Mouse (Mus musculus): ENCODE results near the gene Imp4.

Gene Imp4

DNA sequence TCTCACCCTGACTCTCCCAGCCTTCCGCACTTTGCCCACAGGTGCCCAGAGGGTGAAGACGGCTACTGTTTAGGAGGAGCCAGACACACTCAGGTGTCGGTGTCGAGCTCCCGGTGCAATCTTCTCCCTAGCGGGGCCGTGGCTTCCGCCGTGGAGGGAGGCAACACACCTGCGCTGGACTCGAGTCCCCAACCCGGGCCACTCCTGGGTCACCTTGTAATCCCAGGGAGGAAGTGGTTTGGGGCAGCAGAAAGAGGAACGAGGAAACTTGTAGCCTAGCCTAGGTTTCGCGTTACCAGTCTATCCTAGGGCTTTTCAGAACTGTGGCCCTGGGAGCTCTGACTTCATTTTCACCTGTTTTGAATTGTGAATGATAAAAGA lies 20.4 kb downstream of the Imp4 start:
- no peak for DNase-seq (ENCODE audit: extremely low spot score)

DNA sequence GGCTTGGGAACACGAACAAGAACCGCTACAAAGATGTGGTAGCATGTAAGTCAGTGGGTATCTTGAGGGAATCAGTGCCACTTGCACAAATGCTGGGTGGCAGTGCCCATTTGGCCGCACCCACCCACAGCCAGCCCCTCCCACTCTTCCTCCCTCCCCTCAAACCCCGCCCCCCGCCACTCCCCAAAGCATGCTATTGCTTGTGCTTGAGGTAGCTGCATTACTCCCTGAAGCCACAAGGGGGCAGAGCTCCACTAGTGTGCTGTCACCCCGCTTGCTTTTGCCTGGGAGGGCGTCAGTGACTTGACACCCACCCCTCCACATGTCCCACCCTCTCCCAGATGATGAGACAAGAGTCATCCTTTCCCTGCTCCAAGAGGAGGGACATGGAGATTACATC lies 23.1 kb downstream of the Imp4 start:
- peak; percentile 49 for DNase-seq (ENCODE audit: extremely low spot score)

DNA sequence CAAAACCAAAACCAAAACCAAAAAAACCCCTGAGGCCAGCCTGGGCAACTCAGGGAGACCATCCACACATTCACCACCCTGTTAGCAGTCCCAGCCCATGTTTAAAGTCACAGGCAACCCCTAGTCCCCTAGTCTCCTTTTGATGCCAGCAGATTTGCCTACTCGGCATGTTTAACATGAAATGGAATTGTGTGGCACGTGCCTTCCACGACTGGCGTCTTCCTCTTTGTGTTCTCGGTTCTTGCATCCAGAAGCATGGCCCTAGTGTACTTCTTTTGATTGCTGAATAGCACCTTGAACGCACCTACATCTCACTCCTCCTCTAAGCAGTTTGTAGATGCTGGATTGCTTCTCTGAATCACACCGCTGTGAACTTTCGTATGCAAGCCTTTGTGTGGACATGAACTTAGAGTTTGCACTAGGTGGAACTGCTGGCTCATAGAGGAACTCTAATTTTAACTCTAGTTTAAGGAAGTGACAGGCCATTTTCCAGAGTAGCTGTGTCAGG lies 24.7 kb downstream of the Imp4 start:
- no peak for DNase-seq (ENCODE audit: extremely low spot score)

DNA sequence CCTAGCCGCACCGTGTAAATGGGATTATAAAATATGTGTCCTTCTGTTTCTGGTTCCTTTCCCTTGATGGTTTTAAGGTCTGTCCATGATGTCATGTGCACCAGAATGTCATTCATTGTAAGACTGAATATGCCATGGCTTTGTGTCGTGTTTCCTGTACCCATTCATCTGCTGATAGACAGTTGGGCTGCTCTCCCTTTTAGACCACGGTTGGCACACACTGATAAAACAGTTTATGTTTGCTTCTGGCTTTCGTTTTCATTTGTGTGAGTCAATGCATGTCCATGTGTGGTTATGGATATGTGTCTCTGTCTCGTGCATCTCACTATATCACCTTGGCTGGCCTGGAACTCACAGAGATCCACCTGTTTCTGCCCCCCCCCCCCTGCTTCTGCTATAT lies 25.8 kb downstream of the Imp4 start:
- no peak for DNase-seq (ENCODE audit: extremely low spot score)

DNA sequence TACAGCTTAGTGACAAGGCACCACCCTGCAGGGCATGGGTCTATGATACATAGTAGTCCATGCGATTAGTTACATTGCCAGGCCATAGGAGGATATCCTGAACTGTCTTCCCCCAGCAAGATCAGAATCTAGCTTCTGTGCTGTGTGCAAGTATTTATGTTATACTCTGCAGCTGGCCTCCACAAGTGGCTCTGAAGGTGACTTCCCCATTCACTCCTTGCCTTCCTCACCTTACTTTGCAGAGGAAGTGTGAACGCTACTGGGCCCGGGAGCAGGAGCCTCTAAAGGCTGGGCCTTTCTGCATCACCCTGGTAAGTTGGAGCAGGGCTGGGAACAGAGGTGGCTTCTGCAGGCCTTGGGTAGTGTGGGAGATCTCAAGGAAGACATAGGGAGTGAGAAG lies 28.4 kb downstream of the Imp4 start:
- DNase-seq (ENCODE audit: extremely low spot score): no peak

DNA sequence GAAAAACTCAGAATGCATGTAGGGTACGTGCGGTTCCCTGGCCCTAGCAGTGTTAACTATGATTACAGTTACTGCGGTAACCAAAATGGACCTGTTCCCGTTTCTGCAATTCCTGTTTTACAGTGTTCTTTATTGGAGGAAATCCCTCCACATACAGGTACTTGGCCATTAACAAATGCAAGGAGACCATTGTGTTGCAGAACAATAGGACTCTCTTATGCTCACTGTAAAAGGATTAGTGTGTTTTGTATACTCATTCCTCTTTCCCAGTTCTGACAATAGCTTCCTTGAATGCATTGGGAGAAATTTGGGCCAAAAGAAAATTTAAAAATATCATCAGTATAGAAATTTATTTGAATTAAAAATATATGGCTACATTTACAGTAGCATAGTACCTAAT lies 28.8 kb downstream of the Imp4 start:
- DNase-seq (ENCODE audit: extremely low spot score): no peak

DNA sequence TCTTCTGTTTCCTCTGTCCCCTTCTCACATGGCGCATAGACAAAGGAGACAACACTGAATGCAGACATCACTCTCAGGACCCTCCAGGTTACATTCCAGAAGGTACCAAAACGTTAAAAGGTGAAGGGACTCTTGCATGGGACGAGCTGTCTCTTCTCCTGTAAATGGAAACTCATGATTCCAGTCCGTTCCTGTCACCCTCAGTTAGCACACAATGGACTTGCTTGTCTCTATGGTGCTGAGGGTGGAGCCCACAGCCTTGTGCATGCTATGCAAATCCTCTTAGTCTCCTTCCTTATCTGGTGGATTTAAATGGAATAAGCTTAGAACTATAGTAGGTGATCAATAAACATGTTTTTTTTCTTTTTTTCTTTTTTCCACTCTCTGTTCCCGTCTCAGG lies 30.1 kb downstream of the Imp4 start:
- no peak for DNase-seq (ENCODE audit: extremely low spot score)

DNA sequence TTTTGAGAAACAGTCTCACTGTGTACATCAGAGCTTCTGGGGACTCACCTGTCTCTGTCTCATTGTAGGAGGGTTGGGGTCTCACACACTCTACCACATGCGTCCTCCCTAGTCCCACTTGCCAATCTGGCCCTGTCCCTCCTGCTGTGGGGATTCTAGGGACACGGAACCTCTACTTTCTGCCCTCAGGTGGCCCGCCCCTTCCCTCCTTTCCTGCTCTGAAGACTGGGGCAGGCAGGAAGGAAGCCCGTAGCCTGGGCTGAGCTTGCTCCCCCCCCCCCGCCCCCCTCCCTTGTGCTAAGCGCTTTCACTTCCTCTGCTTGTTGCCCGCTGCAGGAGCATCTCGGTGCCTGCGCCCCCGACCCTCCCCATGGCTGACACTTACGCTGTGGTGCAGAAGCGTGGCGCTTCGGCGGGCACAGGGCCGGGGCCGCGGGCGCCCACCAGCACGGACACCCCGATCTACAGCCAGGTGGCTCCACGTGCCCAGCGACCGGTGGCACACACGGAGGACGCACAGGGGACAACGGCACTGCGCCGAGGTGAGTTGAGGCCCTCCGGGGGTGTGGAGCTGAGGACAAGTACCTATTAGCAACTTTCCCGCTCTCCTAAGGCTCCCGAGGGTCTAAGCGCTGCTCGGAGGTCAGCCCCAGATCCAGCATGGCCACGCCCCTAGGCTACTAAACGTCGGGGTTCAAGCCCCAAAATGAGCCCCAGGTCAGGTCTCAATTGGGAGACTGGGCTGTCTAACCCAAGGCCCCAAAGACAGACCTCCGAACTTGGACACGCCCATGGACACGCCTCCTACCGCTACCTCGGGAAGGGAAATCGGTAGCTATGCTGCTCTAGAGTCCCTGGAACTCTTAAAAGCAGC lies 33.0 kb downstream of the Imp4 start:
- peak; percentile 58 for DNase-seq (ENCODE audit: extremely low spot score)

DNA sequence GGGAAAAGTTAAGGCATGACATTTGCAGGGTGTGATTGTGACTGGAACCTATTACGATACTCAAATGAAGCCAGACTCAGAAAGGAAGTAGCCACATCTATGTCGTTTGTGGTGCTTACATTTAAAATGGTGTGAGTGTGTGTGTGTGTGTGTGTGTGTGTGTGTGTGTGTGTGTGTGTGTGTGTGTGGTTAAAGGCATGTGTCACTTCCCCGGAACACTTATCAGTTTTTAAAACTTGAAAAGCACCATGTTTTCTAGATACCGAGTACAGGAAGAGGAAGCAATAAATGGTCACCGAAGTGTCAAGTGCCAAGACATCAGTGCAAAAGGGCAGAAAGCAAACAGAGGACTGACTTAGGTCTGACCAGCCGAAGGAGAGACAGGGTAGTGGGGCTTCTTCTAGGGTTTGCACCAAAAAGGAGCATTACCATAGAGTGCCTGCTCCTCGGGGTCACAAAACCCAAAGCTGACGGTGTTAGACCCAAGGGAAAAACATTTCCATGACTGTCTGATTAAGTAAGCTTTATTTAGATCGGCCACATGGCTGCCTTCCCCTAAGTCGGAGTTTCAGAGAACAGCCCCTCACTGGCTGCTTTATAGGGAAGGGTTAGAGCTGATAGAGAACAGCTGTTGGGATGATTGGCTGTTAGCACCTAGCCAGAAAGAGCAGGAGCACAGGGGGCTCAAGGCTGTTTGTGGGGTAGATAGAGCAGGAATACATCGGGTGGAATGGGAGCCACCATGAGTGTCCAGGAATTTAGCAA lies 39.4 kb downstream of the Imp4 start:
- DNase-seq (ENCODE audit: extremely low spot score): no peak

DNA sequence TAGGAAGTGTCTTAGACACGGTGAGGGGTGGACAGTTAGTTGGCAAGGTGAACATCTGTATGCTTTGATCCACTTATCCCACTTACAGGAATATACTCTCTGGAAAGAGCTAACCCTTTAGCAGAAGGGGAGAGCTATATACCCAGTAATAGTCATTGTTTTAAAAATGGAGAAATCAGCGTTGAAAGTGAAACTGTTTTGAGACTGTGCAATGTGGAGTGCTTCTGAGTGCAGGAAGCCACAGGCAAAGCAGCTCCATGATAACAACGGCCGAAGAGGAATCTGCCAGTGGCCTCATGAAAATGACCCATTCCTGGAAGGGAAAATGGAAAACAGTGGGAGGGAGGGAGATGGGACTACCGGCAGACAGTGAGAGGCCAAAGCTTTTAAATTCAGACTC lies 41.1 kb downstream of the Imp4 start:
- no peak for DNase-seq (ENCODE audit: extremely low spot score)

DNA sequence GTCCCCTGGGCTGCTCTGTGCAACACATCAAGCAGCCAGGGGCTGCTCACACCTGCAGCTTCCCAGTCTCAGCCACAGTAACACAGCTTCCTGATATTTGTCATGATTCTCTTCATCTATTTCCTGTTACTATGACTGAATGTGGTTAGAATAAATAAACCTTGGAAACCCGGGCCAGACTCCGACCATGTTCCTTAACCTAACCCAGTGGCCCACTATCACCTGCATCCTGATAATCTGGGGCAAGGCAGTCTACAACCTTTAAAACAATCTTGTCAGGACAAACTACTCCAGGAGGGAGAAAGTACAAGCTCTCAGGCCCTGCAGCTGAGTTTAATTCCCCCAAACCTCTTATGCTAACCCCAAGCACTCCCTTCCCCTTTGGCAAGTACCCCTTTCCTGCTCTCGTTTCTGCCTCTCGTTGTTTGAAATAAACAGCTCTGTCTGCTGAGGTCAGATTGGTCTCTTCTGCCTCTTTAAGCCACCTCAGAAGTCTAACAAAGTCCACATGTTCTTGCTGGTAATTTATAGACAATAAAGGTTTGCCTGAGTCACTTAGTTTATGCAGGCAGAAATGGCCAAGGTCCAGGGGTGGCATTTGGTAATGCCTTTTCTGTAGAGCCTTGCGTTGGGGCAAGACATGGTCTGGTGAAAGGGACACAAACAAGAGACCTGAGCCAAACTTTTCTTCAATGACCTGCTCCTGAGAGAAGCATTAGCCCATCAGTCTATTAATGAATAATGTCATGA lies 42.4 kb downstream of the Imp4 start:
- DNase-seq (ENCODE audit: extremely low spot score): no peak

DNA sequence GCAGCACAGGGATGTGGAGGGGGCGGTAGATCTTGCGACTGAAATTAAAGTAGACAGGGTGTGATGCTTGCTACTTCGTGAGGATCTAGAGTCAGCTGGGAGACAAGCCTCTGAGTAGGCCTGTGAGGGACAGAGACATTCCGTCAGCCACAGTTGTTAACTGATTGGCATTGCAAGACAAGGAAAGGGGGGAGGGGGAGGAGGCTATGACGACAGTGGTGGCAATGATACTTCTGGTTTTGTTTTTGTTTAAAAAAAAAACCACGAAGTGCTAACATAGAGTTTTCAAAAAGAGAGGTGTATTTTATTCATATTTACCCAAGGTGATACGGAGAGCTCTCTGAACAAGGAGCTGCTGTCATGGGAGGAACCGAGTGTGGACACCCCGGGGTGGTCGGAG lies 44.8 kb downstream of the Imp4 start:
- no peak for DNase-seq (ENCODE audit: extremely low spot score)

DNA sequence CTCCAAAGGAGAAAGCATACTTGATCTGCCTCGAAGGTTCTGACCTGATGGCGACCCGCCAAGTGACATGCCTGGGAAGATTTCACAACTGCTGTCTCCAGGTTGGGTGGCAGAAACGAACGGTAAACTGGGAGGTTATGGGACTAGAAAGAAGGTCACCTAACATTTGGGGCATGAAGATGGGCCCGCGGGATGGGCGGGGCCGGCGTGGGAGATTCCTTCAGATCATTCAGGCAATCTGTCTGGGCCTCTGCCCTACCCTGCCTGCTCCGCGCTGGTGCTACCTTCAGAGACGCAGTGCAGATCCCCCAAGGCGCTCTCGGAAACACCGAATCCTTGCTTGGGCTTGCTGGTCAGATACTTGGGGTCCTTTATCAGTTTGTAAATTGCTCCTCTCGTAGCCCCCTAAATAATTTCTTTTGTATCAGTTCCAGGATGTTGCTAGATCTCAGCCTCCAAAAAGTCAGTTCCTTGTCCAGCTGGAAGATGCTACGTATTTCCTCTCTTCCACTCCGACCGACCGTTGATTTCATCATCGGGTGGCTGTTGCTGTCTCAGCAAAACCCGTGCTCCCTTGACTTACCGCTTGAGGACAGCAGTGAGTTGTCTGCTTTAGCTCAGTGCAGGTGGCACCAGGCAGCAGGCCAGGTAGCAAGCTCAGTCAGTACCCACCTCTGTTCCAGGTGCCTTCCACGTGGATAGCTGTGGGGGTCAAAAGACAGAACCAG lies 46.0 kb downstream of the Imp4 start:
- peak; percentile 45 for DNase-seq (ENCODE audit: extremely low spot score)

DNA sequence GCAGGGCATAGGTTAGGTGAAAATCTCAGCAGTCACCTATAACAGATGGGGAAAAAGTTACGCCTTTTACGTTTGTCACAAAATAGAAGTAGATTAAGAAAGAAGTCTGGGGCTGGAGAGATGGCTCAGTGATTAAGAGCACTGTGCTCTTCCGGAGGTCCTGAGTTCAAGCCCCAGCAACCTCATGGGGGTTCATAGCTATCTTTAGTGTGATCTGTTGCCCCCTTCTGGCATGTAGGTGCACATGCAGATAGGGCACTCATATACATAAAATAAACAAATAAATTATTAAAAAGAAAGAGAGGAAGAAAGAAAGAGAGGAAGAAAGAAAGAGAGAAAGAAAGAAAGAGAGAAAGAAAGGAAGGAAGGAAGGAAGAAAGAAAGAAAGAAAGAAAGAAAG lies 47.7 kb downstream of the Imp4 start:
- no peak for DNase-seq (ENCODE audit: extremely low spot score)

DNA sequence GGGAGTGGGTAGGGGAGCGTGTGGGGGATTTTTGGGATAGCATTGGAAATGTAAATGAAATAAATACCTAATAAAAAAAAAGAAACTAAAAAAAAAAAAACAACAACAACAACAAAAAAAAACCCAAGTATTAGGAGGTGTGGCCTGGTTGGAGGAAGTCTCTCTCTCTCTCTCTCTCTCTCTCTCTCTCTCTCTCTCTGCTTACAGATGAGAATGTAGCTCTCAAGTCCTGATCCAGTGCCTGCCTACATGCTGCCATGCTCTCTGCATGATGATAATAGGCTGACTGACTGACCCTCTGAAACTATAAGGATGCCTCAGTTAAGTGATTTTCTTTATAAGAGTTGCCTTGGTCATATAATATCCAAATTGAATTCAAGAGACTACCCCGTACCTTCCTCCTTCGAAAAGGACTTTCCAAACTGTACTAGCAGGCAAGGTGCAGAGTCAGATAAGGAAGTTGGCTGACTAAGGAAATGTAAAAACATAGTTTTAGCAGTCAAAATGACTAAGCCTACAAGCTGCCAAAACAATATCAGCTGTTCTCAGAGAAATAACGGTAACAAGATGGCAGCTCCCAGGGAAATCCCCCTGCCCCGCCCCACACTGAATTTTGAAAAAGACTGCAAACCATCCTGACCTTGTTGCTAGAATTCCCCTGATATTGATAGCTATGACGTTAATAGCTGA lies 50.3 kb downstream of the Imp4 start:
- no peak for DNase-seq (ENCODE audit: extremely low spot score)

DNA sequence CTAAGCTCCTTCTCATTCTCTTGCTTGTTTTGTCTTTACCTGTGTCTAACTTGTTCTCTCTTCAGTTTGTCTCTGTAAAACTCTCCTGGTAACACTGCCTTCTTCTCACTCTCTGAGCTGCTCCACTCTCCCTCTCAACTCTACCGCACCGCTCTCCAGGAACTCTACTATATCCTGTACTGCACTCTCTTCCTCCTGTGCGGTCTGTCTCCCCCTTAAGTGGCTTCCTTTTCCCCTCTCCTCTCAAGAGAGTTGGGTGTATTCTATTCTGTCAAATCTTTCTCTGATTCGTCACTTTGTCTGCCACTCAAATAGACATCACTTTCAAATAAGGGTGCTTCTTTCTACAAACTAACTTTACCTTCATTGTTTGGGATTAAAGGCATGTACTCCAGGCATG lies 51.8 kb downstream of the Imp4 start:
- no peak for DNase-seq (ENCODE audit: extremely low spot score)
